Mouse (Mus musculus) ES-Bruce4 (cell line): Measurements from ENCODE around the gene Als2cr12. TPM values are rescaled to one million over a fixed set of nuclear protein-coding genes. Genes with fewer than 3 reads are reported as not detected.
"Not testable (repeated sequence)": the region's sequence is repeated elsewhere in the genome, so short reads cannot be mapped to it uniquely, and the experiment has no call there.

ENCODE experiments used
- H3K27ac ChIP-seq: 2 replicates; pipeline ENCODE4 v1.5.1; 2012; ENCODE audit warnings: low read length, inconsistent platforms; ENCODE audit not compliant: insufficient read depth
- H3K27me3 ChIP-seq: 2 replicates; pipeline ENCODE4 v1.6.1; 2012; ENCODE audit warnings: mild to moderate bottlenecking, low read length, inconsistent platforms; ENCODE audit not compliant: control insufficient read depth, poor library complexity, insufficient read depth, severe bottlenecking
- H3K36me3 ChIP-seq: 2 replicates; pipeline ENCODE4 v1.6.1; 2012; ENCODE audit warnings: inconsistent platforms, mild to moderate bottlenecking, low read length, moderate library complexity; ENCODE audit not compliant: control insufficient read depth, poor library complexity, insufficient read depth, severe bottlenecking
- H3K4me1 ChIP-seq: one replicate; pipeline ENCODE4 v1.8.1; 2011; ENCODE audit warnings: low read length; ENCODE audit not compliant: control insufficient read depth, insufficient read depth
- H3K4me3 ChIP-seq: 2 replicates; pipeline ENCODE4 v1.5.1; 2011; ENCODE audit warnings: low read depth, mild to moderate bottlenecking, low read length
- H3K9ac ChIP-seq: 2 replicates; pipeline ENCODE4 v1.6.1; 2012; ENCODE audit warnings: low read depth, mild to moderate bottlenecking, inconsistent platforms; ENCODE audit not compliant: poor library complexity, severe bottlenecking
- H3K9me3 ChIP-seq: replicated peaks from 2 replicates; pipeline ENCODE4 v1.6.1; 2012; ENCODE audit warnings: mild to moderate bottlenecking, low read length, inconsistent platforms; ENCODE audit not compliant: control insufficient read depth, poor library complexity, insufficient read depth, severe bottlenecking
- CTCF ChIP-seq: IDR thresholded peaks from one replicate; pipeline ENCODE4 v1.8.1; 2011; ENCODE audit warnings: low read depth, low read length
- EP300 ChIP-seq: IDR thresholded peaks from 2 replicates; pipeline ENCODE4 v1.6.1; 2011; ENCODE audit warnings: low read depth, low read length; ENCODE audit not compliant: insufficient read depth
- POLR2A ChIP-seq: IDR thresholded peaks from one replicate; pipeline ENCODE4 v1.8.1; 2011; ENCODE audit warnings: low read length; ENCODE audit not compliant: insufficient read depth
- polyA plus RNA-seq: library from polyadenylated mRNA; stranded (reverse); fragments of >200 nt; gene quantifications from 2 replicates; pipeline ENCODE4 v1.2.4, GENCODE M21; 2011; ENCODE audit warnings: low read depth; ENCODE audit not compliant: missing spikeins, insufficient read depth, insufficient read length

Als2cr12 gene
- polyA plus RNA-seq, result not detected in 2 replicates

GRCm38 (mm10) chr1:58695810-58696209, at the start of gene Als2cr12:
Als2cr12 (minus strand) TSS chr1:58695989.
- not testable (repeated sequence) for H3K4me1 ChIP-seq, H3K27ac ChIP-seq, H3K9me3 ChIP-seq, H3K4me3 ChIP-seq, H3K9ac ChIP-seq, H3K27me3 ChIP-seq, H3K36me3 ChIP-seq

GRCm38 (mm10) chr1:58744645-58745044, 48.9 kb upstream of the Als2cr12 start:
- TF ChIP-seq CTCF (no peak), EP300 (no peak), POLR2A (no peak)
- Histone ChIP-seq H3K4me1 (no peaks in the 10 kb centered on the region), H3K4me3 (no peak overlapping the region), H3K36me3 (no peaks in the 10 kb centered on the region), H3K9ac (no peak overlapping the region), H3K9me3 (peaks cover 15% of the 10 kb centered on the region), H3K27ac (no peak overlapping the region), H3K27me3 (no peaks in the 10 kb centered on the region)

- TF ChIP-seq EP300 (no peak), CTCF (no peak), POLR2A (no peak)
- H3K9me3 ChIP-seq, result peaks cover 3% of the 10 kb centered on the region; the same call in 1 of the 2 replicates
- no peak overlapping the region for H3K4me3 ChIP-seq
- no peaks in the 10 kb centered on the region for H3K36me3 ChIP-seq
- no peak overlapping the region for H3K27ac ChIP-seq
- no peaks in the 10 kb centered on the region for H3K4me1 ChIP-seq
- no peak overlapping the region for H3K9ac ChIP-seq
- H3K27me3 ChIP-seq, result no peaks in the 10 kb centered on the region
These were observed 47.5 kb upstream of the Als2cr12 start for GRCm38 (mm10) chr1:58743252-58743651.

GRCm38 (mm10) chr1:58742571-58743021, 46.8 kb upstream of the Als2cr12 start:
- no peaks in the 10 kb centered on the region for H3K4me1 ChIP-seq
- no peak for TF ChIP-seq CTCF
- no peak for TF ChIP-seq POLR2A
- TF ChIP-seq EP300, result no peak
- H3K36me3 ChIP-seq, result no peaks in the 10 kb centered on the region
- H3K9me3 ChIP-seq, result no peaks in the 10 kb centered on the region
- H3K9ac ChIP-seq, result no peak overlapping the region
- no peaks in the 10 kb centered on the region for H3K27me3 ChIP-seq
- H3K27ac ChIP-seq, result no peak overlapping the region
- no peak overlapping the region for H3K4me3 ChIP-seq

- no peaks in the 10 kb centered on the region for H3K36me3 ChIP-seq
- H3K4me1 ChIP-seq, result no peaks in the 10 kb centered on the region
- H3K27ac ChIP-seq, result no peak overlapping the region
- H3K9me3 ChIP-seq, result no peaks in the 10 kb centered on the region
- TF ChIP-seq POLR2A, result no peak
- TF ChIP-seq CTCF, result no peak
- TF ChIP-seq EP300, result no peak
- H3K4me3 ChIP-seq, result no peak overlapping the region
- H3K9ac ChIP-seq, result no peak overlapping the region
- no peaks in the 10 kb centered on the region for H3K27me3 ChIP-seq
These were observed 43.7 kb upstream of the Als2cr12 start for GRCm38 (mm10) chr1:58739529-58739928.

GRCm38 (mm10) chr1:58736968-58737367, 41.2 kb upstream of the Als2cr12 start:
- no peaks in the 10 kb centered on the region for H3K27me3 ChIP-seq
- H3K4me3 ChIP-seq, result no peak overlapping the region; the same call in 1 of the 2 replicates
- no peak overlapping the region for H3K9ac ChIP-seq
- no peak overlapping the region for H3K27ac ChIP-seq
- TF ChIP-seq EP300 (no peak), CTCF (no peak), POLR2A (no peak)
- no peaks in the 10 kb centered on the region for H3K4me1 ChIP-seq
- H3K36me3 ChIP-seq, result no peaks in the 10 kb centered on the region
- no peaks in the 10 kb centered on the region for H3K9me3 ChIP-seq

- Histone ChIP-seq H3K9ac (no peak overlapping the region), H3K27ac (no peak overlapping the region), H3K4me1 (no peaks in the 10 kb centered on the region), H3K4me3 (no peak overlapping the region), H3K9me3 (no peaks in the 10 kb centered on the region), H3K36me3 (no peaks in the 10 kb centered on the region), H3K27me3 (no peaks in the 10 kb centered on the region)
- TF ChIP-seq EP300 (no peak), CTCF (no peak), POLR2A (no peak)
These were observed 40.2 kb upstream of the Als2cr12 start for GRCm38 (mm10) chr1:58735962-58736361.
